Mouse (Mus musculus): ENCODE data around the gene Rrm1.
"Not testable (repeated sequence)": the region's sequence is repeated elsewhere in the genome, so short reads cannot be mapped to it uniquely, and the experiment has no call there.

Gene Rrm1

DNA sequence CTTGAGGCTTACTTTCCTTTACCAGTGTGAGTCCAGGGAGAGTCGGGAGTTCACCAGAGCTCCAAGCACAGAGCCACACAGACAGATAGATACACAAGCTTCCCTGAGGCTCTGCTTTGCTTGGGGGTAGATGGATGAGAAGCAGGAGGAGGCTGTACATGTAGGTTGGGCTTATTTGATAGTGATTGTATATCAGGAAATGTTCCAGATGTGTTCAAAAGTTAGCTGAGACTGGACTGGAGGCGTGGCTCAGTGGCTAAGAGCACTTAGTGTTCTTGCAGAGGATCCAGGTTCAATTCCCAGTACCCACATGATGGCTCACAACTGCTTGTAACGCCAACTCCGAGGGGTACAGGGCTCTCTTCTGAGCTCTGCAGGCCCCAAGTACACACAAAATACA lies 36.9 kb downstream of the Rrm1 start:
- no peak for DNase-seq (ENCODE audit: low read depth, low spot score)

DNA sequence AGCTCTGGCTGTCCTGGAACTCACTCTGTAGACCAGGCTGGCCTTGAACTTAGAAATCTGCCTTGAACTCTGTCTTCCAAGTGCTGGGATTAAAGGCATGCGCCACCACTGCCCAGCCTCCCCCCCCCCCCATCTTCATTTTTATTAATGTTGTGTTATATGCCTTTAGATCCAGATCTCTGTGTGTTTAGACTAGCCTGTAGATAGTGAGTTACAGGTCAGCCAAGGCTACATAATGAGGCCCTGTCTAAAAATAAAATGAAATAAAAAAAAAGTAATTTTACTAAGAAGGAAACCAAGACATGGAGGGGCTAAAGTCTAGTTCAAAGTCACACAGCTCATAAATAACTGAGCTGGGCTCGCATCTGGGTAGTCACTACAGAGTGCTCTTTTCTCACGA lies 37.4 kb downstream of the Rrm1 start:
- DNase-seq (ENCODE audit: low read depth, low spot score) = no peak

DNA sequence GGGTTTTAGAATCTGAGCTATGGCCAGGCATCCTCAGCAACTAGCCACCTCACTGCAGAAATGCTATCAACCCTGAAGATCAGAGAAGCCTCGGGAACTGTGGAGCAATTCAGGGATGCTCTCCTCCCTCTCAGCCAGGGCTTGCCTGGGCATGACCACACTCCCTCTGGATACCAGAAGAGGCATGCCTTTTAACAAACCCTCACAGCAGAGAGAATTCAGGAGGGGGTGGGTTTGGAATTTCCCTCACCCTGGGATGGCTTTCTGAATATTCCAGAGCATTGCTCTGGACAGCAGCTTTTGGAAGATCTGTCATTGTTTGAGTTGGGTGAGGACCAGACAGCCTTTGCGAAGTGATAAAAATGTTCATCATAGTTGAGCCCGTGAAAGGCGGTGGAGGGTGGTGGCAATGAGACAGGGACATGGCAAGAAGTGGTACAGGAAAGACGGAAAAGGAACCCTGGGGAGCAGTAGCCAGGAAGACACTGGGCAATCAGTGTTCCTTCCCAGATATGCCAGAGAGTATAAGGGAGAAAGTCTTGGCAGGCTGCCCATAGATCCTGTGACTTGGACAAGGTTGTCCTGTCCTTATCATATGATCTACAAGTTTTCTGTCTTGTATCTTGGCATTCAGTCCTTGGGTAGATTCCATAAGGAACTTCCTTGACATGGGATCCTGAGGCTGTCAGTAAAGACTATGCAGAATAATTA lies 38.0 kb downstream of the Rrm1 start:
- DNase-seq (ENCODE audit: low read depth, low spot score) = no peak

DNA sequence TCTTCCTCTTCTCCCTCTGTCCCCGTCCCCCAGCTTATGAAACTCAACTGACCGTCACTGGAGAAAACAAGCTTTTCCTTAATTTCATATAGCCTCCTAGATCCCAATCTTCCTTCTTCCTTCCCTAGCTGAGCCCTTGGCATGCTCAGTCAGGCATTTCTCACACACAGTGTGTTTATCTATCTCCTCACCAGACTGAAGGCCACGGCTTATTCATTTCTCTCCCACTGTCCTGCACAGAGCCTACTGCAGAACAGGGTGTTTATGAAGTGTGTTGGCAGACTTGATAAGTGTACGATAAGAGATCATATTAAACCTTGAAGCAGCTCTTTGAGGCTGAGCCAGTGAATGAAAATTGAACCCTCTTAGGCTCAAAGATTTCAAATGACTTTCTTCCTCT lies 39.3 kb downstream of the Rrm1 start:
- DNase-seq (ENCODE audit: low read depth, low spot score) = no peak

DNA sequence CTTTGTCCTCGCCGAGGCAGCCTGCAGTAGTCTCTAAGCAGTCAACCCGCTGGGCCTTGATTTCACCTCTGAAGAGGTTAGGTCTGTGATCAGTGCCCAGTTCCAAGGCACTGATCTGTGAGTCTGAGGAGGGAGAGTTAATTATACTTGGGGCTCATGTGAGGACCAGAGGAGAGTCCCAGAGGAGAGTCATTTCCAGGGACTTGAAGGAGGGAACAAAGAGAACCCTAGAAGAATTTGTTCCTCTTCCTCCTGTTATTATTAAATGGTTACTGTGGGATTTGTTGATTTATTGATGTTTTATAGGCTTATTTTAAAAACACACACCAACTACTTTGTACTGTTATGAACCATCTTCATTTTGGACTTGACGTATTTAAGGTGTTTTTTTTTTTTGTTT lies 40.1 kb downstream of the Rrm1 start, which contains the start of gene Olfr543:
Gene Olfr543, minus strand, starts transcription at position 101 of the 400 bp plus-strand sequence.
- no peak for DNase-seq (ENCODE audit: low read depth, low spot score)

DNA sequence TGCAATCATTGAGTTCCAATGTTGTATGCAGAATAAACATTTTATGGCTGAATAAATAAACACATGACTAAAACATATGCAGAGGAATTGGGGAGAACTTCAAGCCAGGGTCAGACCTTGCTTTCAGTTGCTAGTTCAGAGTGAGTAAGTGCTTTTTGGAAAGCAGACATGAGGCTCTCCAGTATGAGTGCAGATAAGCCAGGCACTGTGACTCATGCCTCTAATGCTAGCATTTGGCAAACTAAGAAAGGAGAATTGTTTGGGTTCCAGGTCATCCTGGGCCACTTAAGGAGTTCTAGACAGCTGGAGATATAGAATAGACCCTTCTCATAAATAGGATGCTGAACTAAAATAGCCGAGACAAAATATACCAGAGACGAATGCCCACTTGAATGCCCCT lies 42.2 kb downstream of the Rrm1 start:
- DNase-seq (ENCODE audit: low read depth, low spot score) = no peak

DNA sequence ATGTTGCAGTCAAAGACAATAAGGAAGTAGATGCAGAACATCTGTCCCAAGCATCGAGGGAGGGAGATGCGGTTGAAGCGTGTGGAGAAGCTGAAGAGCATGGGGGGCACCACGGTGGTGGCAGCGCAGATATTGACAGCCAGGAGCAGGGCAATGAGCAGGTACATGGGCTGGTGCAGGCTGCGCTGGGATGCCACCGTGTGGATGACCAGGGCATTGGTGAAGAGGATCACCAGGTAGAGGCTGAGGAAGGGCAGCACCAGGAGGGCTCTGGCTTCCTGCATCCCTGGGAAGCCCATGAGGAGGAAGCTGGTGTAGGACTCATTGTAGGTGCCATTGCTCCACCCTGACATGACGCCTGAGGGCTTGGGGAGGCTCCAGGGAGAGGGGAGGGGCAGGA lies 43.3 kb downstream of the Rrm1 start:
- not testable (repeated sequence) for DNase-seq (ENCODE audit: low read depth, low spot score)

DNA sequence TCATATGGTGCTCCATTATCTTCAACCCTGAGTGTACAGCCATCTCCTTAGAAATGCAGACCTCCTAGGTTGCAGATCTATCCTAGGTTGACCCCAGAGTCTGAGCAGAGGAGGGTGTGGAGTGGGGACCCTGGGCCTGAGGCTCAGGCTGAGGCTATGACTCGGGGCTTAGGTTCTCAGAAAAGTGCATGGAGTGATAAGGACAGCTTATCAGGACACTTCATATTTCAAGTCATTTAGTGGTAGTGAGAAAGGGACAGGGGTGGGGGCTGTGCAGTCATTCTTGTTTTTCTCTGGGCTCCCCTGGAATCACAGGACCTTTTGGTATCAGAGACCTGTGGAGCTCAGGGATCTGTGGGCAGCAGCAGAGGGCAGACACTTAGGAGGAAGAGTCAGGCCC lies 44.6 kb downstream of the Rrm1 start:
- DNase-seq (ENCODE audit: low read depth, low spot score) = no peak

DNA sequence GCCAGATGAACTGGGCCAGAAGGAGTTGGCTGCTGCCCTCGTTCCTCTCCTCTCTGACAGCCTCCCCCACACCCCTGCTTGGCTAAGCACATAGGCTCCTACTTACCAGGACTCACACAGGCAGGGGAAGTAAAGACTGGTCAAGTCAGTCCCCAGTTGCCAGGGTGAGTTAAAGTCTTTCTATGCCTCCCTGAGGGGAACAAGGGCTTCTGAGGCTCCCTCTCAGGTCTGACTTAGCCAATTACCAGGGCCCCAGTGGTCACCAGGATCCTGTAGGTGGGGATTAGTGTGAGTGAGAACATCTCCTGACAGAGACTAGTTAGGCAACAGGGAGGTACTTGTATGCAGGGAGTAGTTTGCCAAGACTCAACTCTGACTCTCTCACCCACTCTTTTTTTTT lies 46.7 kb downstream of the Rrm1 start, which contains the start of gene Olfr544:
Gene Olfr544, minus strand, starts transcription at position 153 of the 400 bp plus-strand sequence.
- no peak for DNase-seq (ENCODE audit: low read depth, low spot score)

DNA sequence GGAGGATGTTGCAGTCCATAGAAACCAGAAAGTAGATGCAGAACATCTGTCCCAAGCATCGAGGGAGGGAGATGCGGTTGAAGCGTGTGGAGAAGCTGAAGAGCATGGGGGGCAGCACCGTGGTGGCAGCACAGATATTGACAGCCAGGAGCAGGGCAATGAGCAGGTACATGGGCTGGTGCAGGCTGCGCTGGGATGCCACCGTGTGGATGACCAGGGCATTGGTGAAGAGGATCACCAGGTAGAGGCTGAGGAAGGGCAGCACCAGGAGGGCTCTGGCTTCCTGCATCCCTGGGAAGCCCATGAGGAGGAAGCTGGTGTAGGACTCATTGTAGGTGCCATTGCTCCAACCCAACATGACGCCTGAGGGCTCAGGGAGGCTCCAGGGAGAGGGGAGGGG lies 52.9 kb downstream of the Rrm1 start:
- not testable (repeated sequence) for DNase-seq (ENCODE audit: low read depth, low spot score)

DNA sequence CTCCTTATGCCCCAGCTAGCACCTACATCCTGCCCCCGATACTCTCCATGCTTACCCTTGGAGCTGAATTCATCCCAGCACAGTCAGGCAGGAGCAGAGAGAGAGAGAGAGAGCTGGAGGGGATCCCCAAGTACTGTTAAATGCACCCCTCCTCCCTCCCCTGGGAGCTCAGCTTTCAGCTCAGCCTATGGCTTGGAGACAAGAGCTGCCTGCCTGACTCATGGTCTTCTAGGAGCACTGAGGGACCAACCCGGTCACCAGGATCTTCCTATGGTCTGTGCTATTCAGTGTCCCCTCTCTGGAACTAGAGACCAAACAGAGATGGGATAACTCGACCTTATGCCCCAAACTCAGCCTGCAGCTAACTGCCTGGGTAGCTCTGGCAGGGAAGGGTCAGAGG lies 58.0 kb downstream of the Rrm1 start, which contains the start of gene Olfr545:
Gene Olfr545, minus strand, starts transcription at position 101 of the 400 bp plus-strand sequence.
- no peak for DNase-seq (ENCODE audit: low read depth, low spot score)

DNA sequence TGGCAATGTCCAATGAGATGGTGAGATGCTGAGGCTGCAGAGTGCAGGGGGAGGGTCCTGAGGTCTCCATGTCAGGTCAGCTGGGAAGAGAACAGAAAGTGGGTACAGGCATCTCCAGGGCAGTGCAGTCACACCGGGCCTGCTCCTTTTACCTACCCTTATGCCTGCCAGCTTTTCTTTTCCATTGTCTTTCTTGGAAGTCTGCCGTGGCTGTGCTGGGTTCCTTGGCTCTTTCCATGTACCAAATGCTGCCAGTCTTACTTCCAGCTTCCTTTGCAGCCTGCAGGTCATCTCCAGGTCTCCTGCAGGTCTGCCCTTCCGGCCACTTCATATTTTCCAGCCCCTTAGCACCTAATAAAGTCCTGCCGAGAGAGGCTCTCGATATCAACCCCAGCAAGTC lies 60.5 kb downstream of the Rrm1 start:
- DNase-seq (ENCODE audit: low read depth, low spot score) = no peak

DNA sequence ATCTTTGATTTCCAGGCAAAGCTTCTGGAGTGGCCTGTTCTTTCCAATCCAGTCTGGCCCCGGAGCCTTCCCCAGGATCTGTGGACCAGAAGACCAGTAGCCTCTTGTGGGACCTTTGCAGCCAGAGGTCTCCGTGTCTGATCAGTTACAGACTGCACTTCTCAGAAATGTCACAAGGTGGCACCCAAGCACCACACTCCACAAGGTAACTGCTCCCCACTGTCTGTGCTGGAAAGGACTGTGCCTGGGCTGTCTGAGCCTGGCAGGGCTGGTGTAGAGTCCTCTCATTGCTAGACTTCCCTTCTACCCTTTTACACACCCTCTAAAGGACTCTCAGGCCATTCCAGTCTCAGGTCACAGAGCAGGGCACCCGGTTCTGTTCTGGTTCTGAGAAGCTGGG lies 65.4 kb downstream of the Rrm1 start:
- peak; percentile 85 for DNase-seq (ENCODE audit: low read depth, low spot score)

DNA sequence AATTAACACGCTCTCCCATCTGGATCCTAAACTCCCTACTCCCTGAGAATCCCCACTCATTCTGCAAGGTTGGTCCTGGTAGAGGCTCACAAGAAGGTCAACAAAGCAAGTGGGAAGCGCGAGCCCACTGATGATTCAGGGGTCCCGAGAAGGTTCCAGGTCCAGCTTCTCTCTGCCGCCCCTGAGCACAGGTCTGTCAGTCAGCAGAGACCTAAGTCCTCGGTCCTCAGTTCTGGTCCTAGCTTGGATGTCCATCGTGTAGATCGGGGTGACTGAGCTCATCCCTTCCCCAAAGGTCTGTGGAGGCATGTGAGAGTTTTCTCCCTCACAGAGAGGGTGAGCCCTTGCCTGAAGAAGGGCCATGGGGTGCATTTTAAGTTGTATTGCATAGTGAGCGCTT lies 66.6 kb downstream of the Rrm1 start:
- DNase-seq (ENCODE audit: low read depth, low spot score) = no peak

DNA sequence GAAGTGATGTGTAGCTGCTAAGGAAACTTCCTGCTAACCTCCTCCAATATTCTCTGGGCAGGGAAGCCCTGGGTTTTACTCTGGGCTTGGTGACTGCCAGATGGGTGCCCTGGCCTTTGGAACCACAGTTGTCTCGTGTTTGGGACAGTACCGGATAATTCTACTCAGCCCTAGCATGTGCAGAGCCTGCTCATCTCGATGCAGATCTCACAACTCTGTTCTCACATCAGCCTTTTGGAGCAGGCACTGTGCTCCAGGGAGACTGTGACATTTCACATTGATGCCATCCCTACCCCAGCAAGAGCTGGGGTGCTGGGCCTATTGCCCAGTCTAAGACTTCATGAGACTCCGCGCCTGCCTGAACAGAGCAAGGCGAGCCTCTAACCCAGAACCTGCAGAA lies 67.2 kb downstream of the Rrm1 start:
- DNase-seq (ENCODE audit: low read depth, low spot score) = no peak

DNA sequence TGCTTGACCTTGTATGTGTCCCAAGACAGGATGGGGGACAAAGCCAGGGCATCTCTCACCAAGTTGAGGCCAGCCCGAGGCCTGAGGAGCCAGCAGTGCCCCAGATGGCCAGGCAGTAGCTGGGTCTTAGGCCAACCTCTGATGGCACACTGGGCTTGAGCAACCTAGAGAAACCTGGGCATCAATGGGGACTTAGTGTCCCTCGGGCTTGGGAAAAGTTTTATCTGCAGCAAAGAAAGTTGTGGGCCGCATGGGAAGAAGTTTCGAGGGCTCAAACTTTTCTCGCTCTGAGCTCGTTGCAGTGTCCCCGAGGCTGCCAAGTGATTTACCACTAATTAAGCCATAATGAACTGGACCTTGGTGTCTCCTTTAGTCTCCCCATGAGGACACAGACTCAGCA lies 68.2 kb downstream of the Rrm1 start:
- DNase-seq (ENCODE audit: low read depth, low spot score) = no peak

DNA sequence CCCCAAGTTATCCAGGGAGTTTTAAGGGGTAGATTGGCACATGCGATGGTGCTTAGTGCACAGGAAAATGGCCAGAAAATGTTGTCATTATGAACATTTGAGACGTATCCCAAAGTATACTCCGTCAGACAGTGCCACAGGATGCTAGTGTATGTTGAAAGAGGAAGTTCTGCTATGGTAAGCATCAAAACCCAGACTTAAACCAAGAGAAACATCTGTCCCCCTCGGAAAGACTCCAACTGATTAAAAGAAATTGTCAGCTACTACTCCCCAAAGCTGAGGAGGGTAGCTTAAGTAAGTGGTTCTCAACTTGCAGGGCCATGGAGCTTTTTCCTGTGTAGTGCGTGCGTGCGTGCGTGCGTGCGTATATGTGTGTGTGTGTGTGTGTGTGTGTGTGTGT lies 70.4 kb downstream of the Rrm1 start:
- no peak for DNase-seq (ENCODE audit: low read depth, low spot score)

DNA sequence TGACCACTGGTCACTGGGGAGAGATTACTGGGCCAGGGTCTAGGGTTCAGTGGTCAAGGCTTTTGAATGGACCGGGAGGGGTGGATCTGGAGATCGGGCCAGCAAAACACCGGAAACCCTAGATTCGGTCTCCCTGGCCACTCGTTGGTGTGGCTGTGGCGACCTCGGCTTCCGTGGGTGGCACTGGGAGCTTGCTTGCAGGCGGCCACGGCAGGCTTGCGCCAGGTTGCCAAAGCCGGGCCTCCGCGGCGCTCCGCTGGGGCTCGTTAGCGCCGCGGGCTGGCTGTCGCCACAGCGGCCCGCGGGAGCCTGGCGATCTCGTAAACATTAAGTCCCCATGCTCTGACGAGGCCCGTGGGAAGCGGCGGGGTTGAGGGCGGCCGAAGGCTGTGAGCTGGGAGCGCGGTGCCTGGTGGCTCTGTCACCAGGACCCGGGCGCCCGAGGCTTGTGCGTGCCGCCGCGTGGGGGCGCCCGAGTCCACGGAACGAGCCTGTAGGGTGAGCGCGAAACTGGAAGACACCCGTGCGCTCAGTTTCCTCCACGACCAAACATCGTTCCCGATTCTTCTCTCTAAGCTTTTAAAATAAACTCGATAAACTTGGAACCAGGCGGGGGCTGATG lies 71.4 kb downstream of the Rrm1 start:
- peak; percentile 90 for DNase-seq (ENCODE audit: low read depth, low spot score)

DNA sequence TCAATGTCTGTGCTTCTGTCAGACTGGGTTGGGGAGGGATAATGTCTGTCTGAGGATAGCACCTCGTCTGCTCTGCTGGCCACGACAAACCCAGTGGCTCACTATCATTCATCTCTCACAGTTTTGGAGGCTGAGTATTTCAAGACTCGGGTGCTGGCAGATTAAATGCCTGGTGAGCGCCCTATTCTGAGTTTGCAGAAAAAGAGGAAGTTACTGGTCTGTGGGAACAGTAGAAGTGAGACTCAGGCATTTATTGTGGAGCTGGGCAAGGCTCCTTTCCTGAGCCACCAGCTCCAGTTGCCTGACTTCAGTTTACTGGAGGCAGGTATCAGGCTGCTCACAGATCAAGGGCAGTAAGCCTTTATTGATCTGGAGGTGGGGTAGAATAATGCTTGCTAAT lies 72.6 kb downstream of the Rrm1 start:
- DNase-seq (ENCODE audit: low read depth, low spot score) = no peak

DNA sequence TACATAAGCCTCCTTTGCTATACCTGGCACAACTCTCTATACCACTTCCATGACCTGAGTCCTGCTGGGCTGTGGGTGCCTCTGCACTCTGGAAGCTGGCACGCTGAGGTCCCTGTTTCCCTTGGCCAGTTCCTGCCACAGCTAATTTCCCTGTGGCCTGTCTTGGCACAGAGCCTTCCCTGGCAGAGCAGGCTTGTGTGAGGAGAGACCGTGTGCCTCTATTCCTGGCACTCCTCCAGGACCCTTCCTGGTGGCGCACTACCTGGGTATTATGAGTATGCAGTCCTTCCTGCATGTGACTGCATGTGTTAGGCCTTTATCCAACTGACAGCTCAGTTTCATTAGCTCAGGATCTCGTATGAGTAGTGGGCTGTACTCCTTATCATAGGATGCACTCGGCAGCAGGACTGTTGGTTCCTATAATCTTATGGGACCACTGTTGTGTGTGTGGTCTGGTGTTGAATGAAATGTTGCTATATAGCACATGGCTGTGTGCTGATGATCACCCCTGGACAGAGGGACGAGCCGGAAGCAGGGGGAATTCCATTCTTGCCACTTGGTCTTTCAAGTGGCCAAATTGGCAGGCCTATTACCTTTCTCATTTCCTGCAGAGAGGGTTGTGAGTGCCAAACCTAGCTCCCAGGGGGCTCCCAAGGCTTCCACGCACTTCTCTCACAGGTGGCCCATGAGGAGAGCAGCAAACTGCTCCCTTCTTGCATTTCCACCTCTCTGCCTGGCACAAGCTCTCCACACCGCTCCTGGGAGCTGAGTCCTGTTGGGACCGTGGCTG lies 75.0 kb downstream of the Rrm1 start:
- no peak for DNase-seq (ENCODE audit: low read depth, low spot score)

DNA sequence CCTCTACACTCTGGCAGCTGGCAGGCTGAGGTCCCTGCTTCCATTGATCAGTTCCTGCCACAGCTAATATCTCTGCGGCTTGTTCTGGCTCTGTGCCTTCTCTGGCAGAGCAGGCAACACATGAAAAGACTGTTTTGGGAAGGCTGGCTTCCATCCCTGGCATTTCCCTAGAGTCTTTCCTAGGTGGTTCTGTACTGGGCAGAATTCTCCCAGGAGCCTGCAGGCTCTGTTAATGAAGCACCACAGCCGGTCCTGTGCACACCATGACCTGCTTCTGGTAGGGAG lies 75.5 kb downstream of the Rrm1 start:
- no peak for DNase-seq (ENCODE audit: low read depth, low spot score)

Data from CD4-positive, CD25-positive, alpha-beta regulatory T cell, adult 2 months (primary cell).